Mouse (Mus musculus) stomach, postnatal 0 days (tissue): ENCODE measurements around the gene Rabgap1l.

ENCODE experiments used
- CTCF ChIP-seq: IDR thresholded peaks from 2 replicates; pipeline ENCODE4 v1.5.1; 2016; ENCODE audit warnings: antibody characterized with exemption, low read depth, mild to moderate bottlenecking, moderate library complexity
- EP300 ChIP-seq: optimal IDR thresholded peaks from 2 replicates; pipeline ENCODE3; 2016; ENCODE audit warnings: antibody characterized with exemption

- TF ChIP-seq CTCF = no peak
- no peak for TF ChIP-seq EP300
Measured at GRCm38 (mm10) chr1:160261849-160262248, 531.2 kb downstream of the Rabgap1l start.
